Mouse (Mus musculus) embryonic fibroblast, embryonic 13.5 days (primary cell): ENCODE results near the gene Olfr801. TPM values are rescaled to one million over a fixed set of nuclear protein-coding genes. Genes with fewer than 3 reads are reported as not detected.

Experiments used
- H3K27ac ChIP-seq: 2 replicates; pipeline ENCODE4 v1.5.1; 2012; ENCODE audit warnings: low read length, control low read depth, inconsistent platforms; ENCODE audit not compliant: insufficient read depth
- H3K4me1 ChIP-seq: 2 replicates; pipeline ENCODE4 v1.6.1; 2011; ENCODE audit warnings: low read length; ENCODE audit not compliant: control insufficient read depth, insufficient read depth
- H3K4me3 ChIP-seq: 2 replicates; pipeline ENCODE4 v1.5.1; 2011; ENCODE audit warnings: mild to moderate bottlenecking, control low read depth, low read length; ENCODE audit not compliant: insufficient read depth
- CTCF ChIP-seq: IDR thresholded peaks from 2 replicates; pipeline ENCODE4 v1.5.1; 2011; ENCODE audit warnings: mild to moderate bottlenecking, control low read depth, low read length, moderate library complexity, borderline replicate concordance; ENCODE audit not compliant: insufficient read depth
- POLR2A ChIP-seq: IDR thresholded peaks from 2 replicates; pipeline ENCODE4 v1.6.1; 2011; ENCODE audit warnings: low read depth, mild to moderate bottlenecking, control low read depth, low read length, moderate library complexity
- polyA plus RNA-seq: library from polyadenylated mRNA; stranded (reverse); fragments of >200 nt; gene quantifications from 2 replicates; pipeline ENCODE4 v1.2.4, GENCODE M21; 2011; ENCODE audit warnings: low read depth; ENCODE audit not compliant: missing spikeins, insufficient read length

Olfr801 gene
- polyA plus RNA-seq, result not detected in 2 replicates

GRCm38 (mm10) chr10:129673765-129674164 is at the start of gene Olfr801:
TSS of gene Olfr801 (minus strand) at chr10:129673865.
- TF ChIP-seq CTCF (no peak), POLR2A (no peak)
- no peaks in the 10 kb centered on the region for H3K4me1 ChIP-seq

GRCm38 (mm10) chr10:129702910-129703309 is 29.2 kb upstream of the Olfr801 start, which contains the start of gene Olfr804:
TSS of gene Olfr804 (plus strand) at chr10:129703210.
- Histone ChIP-seq H3K27ac (no peak within 1 kb of the TSS), H3K4me1 (no peaks in the 10 kb centered on the region), H3K4me3 (no peak within 1 kb of the TSS)
- TF ChIP-seq CTCF, result no peak

More at GRCm38 (mm10) chr10:129673765-129674164, at the start of gene Olfr801:
- Histone ChIP-seq H3K27ac (no peak within 1 kb of the TSS), H3K4me3 (no peak within 1 kb of the TSS)

- H3K4me1 ChIP-seq, result no peaks in the 10 kb centered on the region
- H3K4me3 ChIP-seq, result no peak within 1 kb of the TSS
- H3K27ac ChIP-seq, result no peak within 1 kb of the TSS
- TF ChIP-seq CTCF (no peak), POLR2A (no peak)
Observed at GRCm38 (mm10) chr10:129694186-129694585, 20.5 kb upstream of the Olfr801 start, which contains the start of gene Olfr803. TSS of gene Olfr803 (minus strand) at chr10:129694286.

GRCm38 (mm10) chr10:129688069-129688468 is 14.4 kb upstream of the Olfr801 start, which contains the start of gene Olfr802:
TSS of gene Olfr802 (minus strand) at chr10:129688169.
- H3K4me3 ChIP-seq, result no peak within 1 kb of the TSS
- H3K27ac ChIP-seq, result no peak within 1 kb of the TSS
- H3K4me1 ChIP-seq, result no peaks in the 10 kb centered on the region
- no peak for TF ChIP-seq CTCF
- TF ChIP-seq POLR2A, result no peak

GRCm38 (mm10) chr10:129657394-129657793 is 16.3 kb downstream of the Olfr801 start, which contains the start of gene Olfr800:
TSS of gene Olfr800 (plus strand) at chr10:129657694.
- Histone ChIP-seq H3K27ac (no peak within 1 kb of the TSS), H3K4me3 (no peak within 1 kb of the TSS), H3K4me1 (no peaks in the 10 kb centered on the region)
- TF ChIP-seq CTCF, result no peak
- no peak for TF ChIP-seq POLR2A

- no peak overlapping the region for H3K4me3 ChIP-seq
- no peak for TF ChIP-seq POLR2A
- no peak for TF ChIP-seq CTCF
- H3K27ac ChIP-seq, result no peak overlapping the region
- H3K4me1 ChIP-seq, result no peaks in the 10 kb centered on the region
Observed at GRCm38 (mm10) chr10:129651763-129652162, 21.9 kb downstream of the Olfr801 start.

- TF ChIP-seq CTCF, result no peak
- no peak for TF ChIP-seq POLR2A
- Histone ChIP-seq H3K27ac (no peak within 1 kb of the TSS), H3K4me3 (no peak within 1 kb of the TSS), H3K4me1 (no peaks in the 10 kb centered on the region)
Observed at GRCm38 (mm10) chr10:129637184-129637583, 36.5 kb downstream of the Olfr801 start, which contains the start of gene Olfr799. TSS of gene Olfr799 (plus strand) at chr10:129637484.

- Histone ChIP-seq H3K27ac (no peak within 1 kb of the TSS), H3K4me3 (no peak within 1 kb of the TSS), H3K4me1 (no peaks in the 10 kb centered on the region)
- TF ChIP-seq POLR2A, result no peak
- TF ChIP-seq CTCF, result no peak
Observed at GRCm38 (mm10) chr10:129627834-129628233, 45.8 kb downstream of the Olfr801 start, which contains the start of gene Olfr798. TSS of gene Olfr798 (minus strand) at chr10:129627934.

- no peak overlapping the region for H3K27ac ChIP-seq
- H3K4me3 ChIP-seq, result no peak overlapping the region
- H3K4me1 ChIP-seq, result no peaks in the 10 kb centered on the region
- TF ChIP-seq POLR2A, result no peak
- no peak for TF ChIP-seq CTCF
Observed at GRCm38 (mm10) chr10:129623251-129623650, 50.4 kb downstream of the Olfr801 start.

- Histone ChIP-seq H3K27ac (no peak overlapping the region), H3K4me3 (no peak overlapping the region), H3K4me1 (no peaks in the 10 kb centered on the region)
- TF ChIP-seq POLR2A (no peak), CTCF (no peak)
Observed at GRCm38 (mm10) chr10:129621724-129622123, 51.9 kb downstream of the Olfr801 start.

Other genes starting within 250 kb of the Olfr801 start
- gene Olfr786, start 246.6 kb downstream of the Olfr801 start, polyA plus RNA-seq, result not detected in 2 replicates
- gene Olfr787, start 212.0 kb downstream of the Olfr801 start, polyA plus RNA-seq, result not detected in 2 replicates
- not detected in 2 replicates for gene Olfr788, start 202.9 kb downstream of the Olfr801 start, polyA plus RNA-seq
- gene Olfr789, start 189.1 kb downstream of the Olfr801 start, polyA plus RNA-seq, result not detected in 2 replicates
- gene Olfr790, start 175.4 kb downstream of the Olfr801 start, polyA plus RNA-seq, result not detected in 2 replicates
- gene Olfr791, start 152.1 kb downstream of the Olfr801 start, polyA plus RNA-seq, result not detected in 2 replicates
- not detected in 2 replicates for gene Olfr792, start 134.7 kb downstream of the Olfr801 start, polyA plus RNA-seq
- not detected in 2 replicates for gene Olfr794, start 106.2 kb downstream of the Olfr801 start, polyA plus RNA-seq
- not detected in 2 replicates for gene Olfr796, start 61.3 kb downstream of the Olfr801 start, polyA plus RNA-seq
- gene Olfr798, start 45.9 kb downstream of the Olfr801 start, polyA plus RNA-seq, result not detected in 2 replicates
- gene Olfr799, start 36.4 kb downstream of the Olfr801 start, polyA plus RNA-seq, result not detected in 2 replicates
- gene Olfr800, start 16.2 kb downstream of the Olfr801 start, polyA plus RNA-seq, result not detected in 2 replicates
- not detected in 2 replicates for gene Olfr802, start 14.3 kb upstream of the Olfr801 start, polyA plus RNA-seq
- not detected in 2 replicates for gene Olfr803, start 20.4 kb upstream of the Olfr801 start, polyA plus RNA-seq
- gene Olfr804, start 29.3 kb upstream of the Olfr801 start, polyA plus RNA-seq, result not detected in 2 replicates
- not detected in 2 replicates for gene Olfr805, start 55.5 kb upstream of the Olfr801 start, polyA plus RNA-seq
- not detected in 2 replicates for gene Olfr806, start 68.1 kb upstream of the Olfr801 start, polyA plus RNA-seq
- gene Olfr807, start 83.9 kb upstream of the Olfr801 start, polyA plus RNA-seq, result not detected in 2 replicates
- gene Olfr808, start 91.6 kb upstream of the Olfr801 start, polyA plus RNA-seq, result not detected in 2 replicates
- gene Olfr809, start 100.8 kb upstream of the Olfr801 start, polyA plus RNA-seq, result not detected in 2 replicates
- gene Olfr810, start 121.1 kb upstream of the Olfr801 start, polyA plus RNA-seq, result not detected in 2 replicates
- gene Olfr811, start 130.5 kb upstream of the Olfr801 start, polyA plus RNA-seq, result not detected in 2 replicates
- not detected in 2 replicates for gene Olfr812, start 172.2 kb upstream of the Olfr801 start, polyA plus RNA-seq
- not detected in 2 replicates for gene Olfr813, start 181.5 kb upstream of the Olfr801 start, polyA plus RNA-seq
- gene Olfr814, start 206.0 kb upstream of the Olfr801 start, polyA plus RNA-seq, result not detected in 2 replicates
- gene Olfr815, start 232.0 kb upstream of the Olfr801 start, polyA plus RNA-seq, result not detected in 2 replicates
- gene Olfr816, start 241.7 kb upstream of the Olfr801 start, polyA plus RNA-seq, result not detected in 2 replicates